Mouse (Mus musculus) stomach, embryonic 16.5 days (tissue): ENCODE data around the gene Dcun1d1. TPM values are rescaled to one million over a fixed set of nuclear protein-coding genes. Genes with fewer than 3 reads are reported as not detected.

Experiments used
- ATAC-seq: fragments of 200-750 bp; cut with Nextera tagmentation; 2 replicates; pipeline ENCODE4 v1.8.0; 2017; ENCODE audit warnings: moderate number of reproducible peaks, moderate TSS enrichment; ENCODE audit not compliant: insufficient read depth, low FRiP score
- H3K27ac ChIP-seq: fragments of 300-500 bp; sonication (generic); 2 replicates; pipeline ENCODE4 v1.5.1; 2014; ENCODE audit warnings: low read length
- H3K27me3 ChIP-seq: fragments of 300-500 bp; sonication (generic); 2 replicates; pipeline ENCODE4 v1.6.1; 2014; ENCODE audit warnings: low read length, control low read depth, mixed read lengths; ENCODE audit not compliant: control insufficient read depth, insufficient read depth
- H3K36me3 ChIP-seq: fragments of 300-500 bp; sonication (generic); 2 replicates; pipeline ENCODE4 v1.6.1; 2014; ENCODE audit warnings: low read length; ENCODE audit not compliant: control insufficient read depth, insufficient read depth
- H3K4me1 ChIP-seq: fragments of 300-500 bp; sonication (generic); 2 replicates; pipeline ENCODE4 v1.6.1; 2014; ENCODE audit warnings: low read length, control low read depth, mixed read lengths; ENCODE audit not compliant: control insufficient read depth, insufficient read depth
- H3K4me2 ChIP-seq: fragments of 300-500 bp; sonication (generic); 2 replicates; pipeline ENCODE4 v1.6.1; 2014; ENCODE audit warnings: low read depth, low read length, mixed read lengths
- H3K4me3 ChIP-seq: fragments of 300-500 bp; sonication (generic); replicated peaks from 2 replicates; pipeline ENCODE4 v1.5.1; 2014; ENCODE audit warnings: mild to moderate bottlenecking, low read length
- H3K9ac ChIP-seq: fragments of 300-500 bp; sonication (generic); 2 replicates; pipeline ENCODE4 v1.6.1; 2014; ENCODE audit warnings: low read length
- H3K9me3 ChIP-seq: fragments of 300-500 bp; sonication (generic); replicated peaks from 2 replicates; pipeline ENCODE4 v1.6.1; 2016; ENCODE audit warnings: low read length, control low read depth; ENCODE audit not compliant: control insufficient read depth
- whole genome bisulfite sequencing: fragments of 180-500 bp; shearing (Covaris S2); extraction: QIAGEN DNeasy Blood & Tissue Kit; methylation state at CpG from one replicate; pipeline ENCODE4 v1.1.7; 2014; 5-methylcytosine and 5-hydroxymethylcytosine counted together
- polyA plus RNA-seq: library from polyadenylated mRNA; unstranded; fragments of >200 nt; fragmentation: Nextera tagmentation; extraction: Ambion mirVana; gene quantifications from 2 replicates; pipeline ENCODE4 v1.2.1, GENCODE M21; 2015

The Dcun1d1 gene
- polyA plus RNA-seq, 1 experiment from 2014 or later, result 85.6 TPM

DNA sequence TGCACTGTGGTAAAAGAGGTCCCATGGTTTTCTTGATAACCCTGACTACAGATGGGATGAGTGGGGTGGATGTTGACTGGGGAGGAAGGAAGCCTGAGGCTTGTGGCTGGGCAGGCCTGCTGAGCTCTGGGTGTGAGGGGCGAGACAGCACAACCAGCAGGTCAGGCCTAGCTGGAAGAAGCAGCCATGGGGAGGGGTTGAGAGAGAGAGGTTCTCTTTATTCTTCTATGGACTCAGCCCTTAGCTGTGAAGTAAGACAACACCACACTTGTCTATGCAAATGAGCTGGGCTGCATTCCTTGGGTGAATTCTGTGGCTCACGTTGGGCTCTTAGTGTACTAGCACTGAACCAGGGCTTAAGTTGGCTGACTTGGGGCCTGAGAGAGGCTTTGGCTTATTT is 2.8 kb upstream of the Dcun1d1 start:
- ATAC-seq, result no peak; the same call in 1 of the 2 replicates
- H3K27ac ChIP-seq, result no peak overlapping the region; the same call in 1 of the 2 replicates
- 33% methylated on average over 2 of the region's 2 CpGs for WGBS

DNA sequence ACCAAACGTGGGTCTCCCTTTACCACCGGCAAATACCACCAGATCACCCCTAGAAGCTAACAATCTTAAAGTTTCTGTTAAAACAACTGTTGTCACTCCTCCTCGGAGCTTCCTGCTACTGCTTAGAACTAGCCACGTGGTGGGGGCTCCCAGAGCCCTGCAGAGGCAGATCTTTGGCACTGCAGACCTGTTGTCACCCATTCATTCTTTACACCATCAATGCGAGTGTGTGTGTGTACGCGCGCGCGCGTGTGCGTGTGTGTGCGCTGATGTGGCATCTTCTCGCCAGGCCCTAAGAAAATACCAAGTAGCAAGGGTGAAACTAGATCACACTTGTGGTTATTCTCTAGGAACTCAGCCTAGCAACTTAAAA is 3.9 kb downstream of the Dcun1d1 start:
- Histone ChIP-seq H3K36me3 (no peaks in the 10 kb centered on the region), H3K27me3 (no peaks in the 10 kb centered on the region), H3K4me1 (peaks cover 13% of the 10 kb centered on the region; the same call in 1 of the 2 replicates), H3K4me2 (peak overlapping the region; percentile 88), H3K9me3 (no peaks in the 10 kb centered on the region), H3K9ac (peak overlapping the region; percentile 99), H3K4me3 (peak overlapping the region; percentile 89), H3K27ac (peak overlapping the region; percentile 92)
- 0% methylated on average over 14 of the region's 14 CpGs for WGBS
- 0 out of 2 replicates have a peak, but pooled peaks have one; percentile 34 for ATAC-seq

More for the DNA sequence above, 2.8 kb upstream of the Dcun1d1 start:
- no peak overlapping the region for H3K4me2 ChIP-seq
- no peaks in the 10 kb centered on the region for H3K36me3 ChIP-seq
- no peak overlapping the region for H3K4me3 ChIP-seq
- H3K9me3 ChIP-seq, result no peaks in the 10 kb centered on the region
- H3K27me3 ChIP-seq, result no peaks in the 10 kb centered on the region
- no peak overlapping the region for H3K9ac ChIP-seq
- no peaks in the 10 kb centered on the region for H3K4me1 ChIP-seq

DNA sequence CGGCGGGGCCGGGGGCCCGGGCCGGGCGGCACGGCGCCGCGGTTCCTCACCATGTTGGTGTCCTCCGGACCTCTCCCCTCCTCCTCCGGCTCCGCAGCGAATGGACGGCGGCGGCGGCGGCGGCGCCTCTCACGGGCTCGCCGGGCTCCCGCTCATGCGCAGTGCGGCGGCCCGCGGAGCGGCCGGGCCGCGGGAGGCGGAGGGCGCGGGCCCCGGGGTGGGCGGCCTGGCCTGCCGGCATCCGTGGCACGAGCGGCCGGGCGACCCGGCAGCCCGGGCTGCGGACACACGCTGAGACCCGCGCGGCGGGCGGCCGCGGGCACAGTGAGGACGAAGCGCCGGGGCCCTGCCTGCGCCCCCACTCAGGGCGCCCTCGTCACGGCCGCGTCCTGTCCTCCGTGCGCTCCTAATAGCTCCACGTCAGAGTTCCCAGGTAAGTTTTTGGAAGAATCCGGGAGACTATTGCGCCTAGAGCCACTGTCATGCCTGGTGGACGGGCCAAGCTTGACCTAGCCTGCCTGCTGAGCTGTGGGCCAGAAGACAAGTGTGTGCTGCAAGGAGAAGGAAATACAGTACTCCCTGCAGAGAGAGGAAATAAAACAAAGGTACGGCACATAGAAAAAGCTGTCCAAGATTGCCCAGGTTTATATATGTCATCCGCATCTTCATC is 4.4 kb downstream of the Dcun1d1 start:
- Histone ChIP-seq H3K9me3 (no peaks in the 10 kb centered on the region), H3K27me3 (no peaks in the 10 kb centered on the region), H3K4me1 (peaks cover 13% of the 10 kb centered on the region; the same call in 1 of the 2 replicates), H3K27ac (peak overlapping the region; percentile 92), H3K9ac (peak overlapping the region; percentile 99), H3K4me3 (peak overlapping the region; percentile 89), H3K4me2 (peak overlapping the region; percentile 88), H3K36me3 (no peaks in the 10 kb centered on the region)
- under 1% methylated on average over 56 of the region's 73 CpGs for WGBS
- peak; percentile 93 for ATAC-seq

DNA sequence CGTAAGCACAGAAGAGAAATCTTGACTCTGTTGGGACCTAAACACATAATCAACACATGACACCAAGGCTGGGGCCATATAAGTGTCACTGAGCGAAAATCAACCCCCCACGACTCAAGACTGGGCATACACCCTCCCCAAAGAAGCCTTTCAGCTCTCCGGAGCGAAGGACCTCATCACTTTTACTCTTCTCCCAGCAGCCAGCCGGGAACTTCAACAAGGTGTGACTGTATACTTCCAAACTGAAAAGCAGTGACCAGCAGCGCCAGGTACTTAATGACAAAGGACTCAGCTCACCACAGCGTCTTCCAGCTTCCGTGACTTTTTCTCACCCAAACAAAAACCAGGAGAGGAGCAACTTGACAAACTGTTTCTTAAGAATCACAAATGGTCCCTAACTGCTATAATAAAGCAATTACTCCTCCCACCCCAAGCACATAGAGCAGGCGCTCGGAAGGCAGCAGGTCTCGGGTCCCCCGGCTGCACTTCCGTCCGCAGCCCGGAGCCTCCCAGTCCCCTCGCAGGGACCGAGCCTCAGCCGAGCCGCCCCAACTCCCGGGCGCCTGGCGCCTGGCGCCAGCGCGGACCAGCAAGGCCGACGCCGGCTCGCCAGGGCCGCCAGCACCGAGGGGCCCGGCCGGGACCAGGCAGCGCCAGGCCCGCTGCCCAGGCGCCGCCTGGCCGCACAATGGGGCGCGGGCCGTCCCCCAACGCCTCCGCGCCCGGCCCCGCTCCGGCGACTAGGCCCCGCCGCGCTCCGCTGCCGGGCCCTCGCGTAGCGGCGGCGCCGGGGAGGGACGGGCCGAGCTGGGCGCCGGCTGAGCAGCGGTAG is 5.1 kb downstream of the Dcun1d1 start:
- Histone ChIP-seq H3K36me3 (no peaks in the 10 kb centered on the region), H3K27me3 (no peaks in the 10 kb centered on the region), H3K4me1 (peaks cover 13% of the 10 kb centered on the region; the same call in 1 of the 2 replicates), H3K9me3 (no peaks in the 10 kb centered on the region), H3K4me3 (peak overlapping the region; percentile 89), H3K27ac (peak overlapping the region; percentile 92), H3K9ac (peak overlapping the region; percentile 99), H3K4me2 (peak overlapping the region; percentile 79)
- ATAC-seq, result peak; percentile 74
- WGBS, result under 1% methylated on average over 61 of the region's 65 CpGs

DNA sequence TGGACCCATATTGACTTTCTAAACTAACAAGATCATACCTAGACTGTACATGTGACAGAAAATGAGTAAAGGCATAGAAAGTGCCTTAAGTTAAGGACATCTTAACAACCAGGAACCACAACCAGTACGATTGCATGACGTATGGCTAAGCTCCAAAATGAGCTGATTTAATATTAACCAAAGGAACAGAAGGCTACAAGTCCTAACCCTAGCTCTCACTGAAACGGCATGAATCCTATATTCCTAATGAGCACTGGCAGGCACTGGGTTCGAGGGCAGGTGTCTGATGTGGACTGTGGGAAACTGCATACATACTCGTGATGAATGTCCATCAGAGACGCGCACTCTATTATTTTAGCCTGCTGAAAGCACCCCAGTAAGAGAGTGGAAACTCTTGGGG is 5.9 kb downstream of the Dcun1d1 start:
- H3K4me3 ChIP-seq, result peak overlapping the region; percentile 89
- WGBS, result 20% methylated on average over 7 of the region's 7 CpGs
- H3K27ac ChIP-seq, result no peak overlapping the region

DNA sequence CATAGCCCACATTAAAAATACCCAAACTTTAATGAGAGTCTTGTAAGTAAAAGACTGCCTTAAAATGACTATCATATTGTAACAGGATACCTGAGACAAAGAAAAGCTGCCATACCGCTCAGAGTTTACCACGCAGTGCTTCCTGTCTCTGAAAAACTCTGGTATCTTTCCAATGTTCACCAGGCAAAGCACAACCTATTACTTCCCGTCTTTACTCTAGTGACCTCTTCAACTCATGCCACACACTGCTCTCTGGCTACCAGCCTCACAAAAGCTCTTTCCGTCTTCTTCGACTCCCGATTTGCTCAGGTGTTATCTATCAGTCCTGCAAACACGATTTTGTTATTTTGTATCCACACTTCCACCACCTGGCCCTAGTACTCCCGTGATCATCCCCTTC is 7.4 kb downstream of the Dcun1d1 start:
- no peak overlapping the region for H3K4me3 ChIP-seq
- 23% methylated on average over 8 of the region's 8 CpGs for WGBS
- H3K4me2 ChIP-seq, result no peak overlapping the region
- H3K27ac ChIP-seq, result no peak overlapping the region
- H3K9ac ChIP-seq, result no peak overlapping the region
- no peaks in the 10 kb centered on the region for H3K27me3 ChIP-seq
- H3K4me1 ChIP-seq, result peaks cover 15% of the 10 kb centered on the region; the same call in 1 of the 2 replicates
- no peaks in the 10 kb centered on the region for H3K9me3 ChIP-seq
- H3K36me3 ChIP-seq, result no peaks in the 10 kb centered on the region
- no peak for ATAC-seq

More for the DNA sequence above, 5.9 kb downstream of the Dcun1d1 start:
- Histone ChIP-seq H3K27me3 (no peaks in the 10 kb centered on the region), H3K9ac (peak overlapping the region; percentile 99), H3K9me3 (no peaks in the 10 kb centered on the region), H3K4me1 (peaks cover 13% of the 10 kb centered on the region; the same call in 1 of the 2 replicates), H3K36me3 (no peaks in the 10 kb centered on the region), H3K4me2 (peak overlapping the region; percentile 79)
- no peak for ATAC-seq

DNA sequence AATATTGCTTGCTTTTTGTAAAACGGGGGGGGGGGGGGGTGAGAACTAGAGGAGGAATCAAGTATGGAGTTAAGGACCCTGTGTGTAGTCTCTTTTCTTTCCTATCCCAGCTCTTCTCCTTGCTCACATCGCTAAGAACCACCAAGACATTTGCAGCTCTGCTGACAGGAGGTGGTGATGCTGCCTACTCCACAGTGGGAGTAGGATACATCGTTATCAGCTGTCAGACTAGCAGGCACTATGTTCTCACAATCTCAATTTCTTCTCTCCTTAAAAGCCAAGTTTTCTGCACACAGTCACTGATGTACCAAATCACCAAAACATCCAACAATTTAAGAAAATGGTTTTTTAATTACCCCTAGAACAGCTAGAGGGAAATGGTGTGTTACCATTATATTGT is 7.8 kb downstream of the Dcun1d1 start:
- no peaks in the 10 kb centered on the region for H3K36me3 ChIP-seq
- peaks cover 15% of the 10 kb centered on the region; the same call in 1 of the 2 replicates for H3K4me1 ChIP-seq
- 59% methylated on average over 3 of the region's 3 CpGs for WGBS
- no peak overlapping the region for H3K4me2 ChIP-seq
- H3K27me3 ChIP-seq, result no peaks in the 10 kb centered on the region
- H3K9me3 ChIP-seq, result no peaks in the 10 kb centered on the region
- no peak overlapping the region for H3K4me3 ChIP-seq
- H3K27ac ChIP-seq, result no peak overlapping the region
- H3K9ac ChIP-seq, result no peak overlapping the region
- no peak for ATAC-seq

DNA sequence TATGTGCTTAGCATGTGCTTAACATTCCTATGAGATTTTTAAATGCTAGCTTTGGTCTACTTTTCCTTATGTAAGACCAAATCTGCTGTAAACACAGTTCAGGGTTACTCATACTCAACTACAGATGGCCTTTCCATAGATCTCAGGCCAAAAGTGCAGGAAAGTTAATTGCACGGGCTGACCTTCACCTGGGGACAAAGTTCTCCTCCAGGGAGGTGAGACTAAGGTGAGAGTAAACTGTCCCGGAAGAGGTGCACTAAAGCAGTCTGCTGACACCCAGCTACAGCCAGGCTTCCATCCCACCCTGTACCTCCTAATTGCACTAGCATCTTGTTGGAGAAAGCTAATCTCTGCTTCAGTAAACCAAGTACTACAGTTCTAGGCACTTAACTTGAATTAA is 11.4 kb downstream of the Dcun1d1 start:
- no peak overlapping the region for H3K9ac ChIP-seq
- no peak; the same call in 1 of the 2 replicates for ATAC-seq
- H3K27ac ChIP-seq, result no peak overlapping the region
- no peak overlapping the region for H3K4me2 ChIP-seq
- 61% methylated on average over 2 of the region's 2 CpGs for WGBS
- H3K36me3 ChIP-seq, result no peaks in the 10 kb centered on the region
- no peaks in the 10 kb centered on the region for H3K27me3 ChIP-seq
- peaks cover 9% of the 10 kb centered on the region; the same call in 1 of the 2 replicates for H3K4me1 ChIP-seq
- no peak overlapping the region for H3K4me3 ChIP-seq
- no peaks in the 10 kb centered on the region for H3K9me3 ChIP-seq

DNA sequence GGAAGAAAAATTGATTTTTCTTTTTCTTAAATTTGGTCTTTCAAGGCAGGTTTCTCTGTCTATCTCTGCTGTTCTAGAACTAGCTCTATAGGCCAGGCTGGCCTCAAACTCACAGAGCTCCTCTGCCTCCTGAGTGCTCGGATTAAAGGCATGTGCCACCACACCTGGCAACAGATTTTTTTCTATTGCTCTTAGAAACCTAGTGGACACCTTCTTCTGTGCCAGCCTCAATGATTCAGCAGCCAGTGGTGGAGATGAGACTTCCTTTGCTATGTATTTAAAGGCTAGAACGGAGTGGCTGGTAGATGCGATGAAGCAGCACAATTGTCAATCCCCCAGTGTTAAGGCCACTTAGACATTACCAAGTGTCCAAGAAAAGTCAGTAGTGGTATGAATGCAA is 13.2 kb downstream of the Dcun1d1 start:
- Histone ChIP-seq H3K4me2 (no peak overlapping the region), H3K36me3 (no peaks in the 10 kb centered on the region), H3K9me3 (no peaks in the 10 kb centered on the region), H3K4me1 (peaks cover 5% of the 10 kb centered on the region; the same call in 1 of the 2 replicates), H3K27ac (no peak overlapping the region), H3K9ac (no peak overlapping the region), H3K4me3 (no peak overlapping the region), H3K27me3 (no peaks in the 10 kb centered on the region)
- ATAC-seq, result no peak
- 83% methylated on average over 3 of the region's 3 CpGs for WGBS
